Mouse (Mus musculus) kidney, adult 2 months (tissue): Measurements from ENCODE around the gene Zbtb38.

Experiments used
- CTCF ChIP-seq: fragments of 200-500 bp; conservative IDR thresholded peaks from 2 replicates; pipeline ENCODE4 v1.5.1; 2011; ENCODE audit warnings: low read depth, mild to moderate bottlenecking, control low read depth, low read length, moderate library complexity, mixed read lengths; ENCODE audit not compliant: insufficient read depth, insufficient read length
- POLR2A ChIP-seq: fragments of 200-500 bp; IDR thresholded peaks from one replicate; pipeline ENCODE4 v1.6.1; 2011; ENCODE audit warnings: low read depth, low read length, control low read depth

- TF ChIP-seq CTCF, result no peak
- TF ChIP-seq POLR2A, result no peak
Observed at GRCm38 (mm10) chr9:96712045-96712444, 40.6 kb downstream of the Zbtb38 start.
